Mouse (Mus musculus) C2C12 (cell line): ENCODE measurements around the gene Ndufaf3. TPM values are rescaled to one million over a fixed set of nuclear protein-coding genes. Genes with fewer than 3 reads are reported as not detected.

ENCODE experiments used
- H3K27me3 ChIP-seq: one replicate; pipeline ENCODE4 v1.6.1; 2011; ENCODE audit not compliant: control insufficient read depth, insufficient read depth, insufficient read length
- H3K36me3 ChIP-seq: one replicate; pipeline ENCODE4 v1.6.1; 2011; ENCODE audit not compliant: control insufficient read depth, insufficient read depth
- H3K4me3 ChIP-seq: one replicate; pipeline ENCODE4 v1.5.1; 2011; ENCODE audit warnings: mild to moderate bottlenecking, control low read depth; ENCODE audit not compliant: poor library complexity, insufficient read depth, severe bottlenecking
- H3K79me2 ChIP-seq: one replicate; pipeline ENCODE4 v1.6.1; 2011; ENCODE audit not compliant: control insufficient read depth, insufficient read depth
- H3K79me3 ChIP-seq: one replicate; pipeline ENCODE4 v1.6.1; 2011; ENCODE audit warnings: low read depth, control low read depth
- H3ac ChIP-seq: one replicate; pipeline ENCODE3; 2011; ENCODE audit warnings: low read depth; ENCODE audit not compliant: control insufficient read depth, insufficient read length
- CEBPB ChIP-seq: IDR thresholded peaks from one replicate; pipeline ENCODE4 v1.6.1; 2011; ENCODE audit warnings: low read depth, mild to moderate bottlenecking, control low read depth, moderate library complexity
- CTCF ChIP-seq: IDR thresholded peaks from one replicate; pipeline ENCODE4 v1.5.1; 2011; ENCODE audit not compliant: control insufficient read depth, insufficient read depth, insufficient read length
- FOSL1 ChIP-seq: IDR thresholded peaks from one replicate; pipeline ENCODE4 v1.8.0; 2011; ENCODE audit warnings: mild to moderate bottlenecking, low read length; ENCODE audit not compliant: poor library complexity, insufficient read depth, severe bottlenecking
- MAX ChIP-seq: IDR thresholded peaks from one replicate; pipeline ENCODE4 v1.6.1; 2011; ENCODE audit warnings: mild to moderate bottlenecking, control low read depth
- MYOD1 ChIP-seq: IDR thresholded peaks from one replicate; pipeline ENCODE4 v1.6.1; 2011; ENCODE audit warnings: low read depth; ENCODE audit not compliant: control insufficient read depth, insufficient read length
- MYOG ChIP-seq: IDR thresholded peaks from one replicate; pipeline ENCODE4 v1.6.1; 2011; ENCODE audit not compliant: control insufficient read depth, insufficient read length; ENCODE audit errors: extremely low read depth
- USF1 ChIP-seq: IDR thresholded peaks from one replicate; pipeline ENCODE4 v1.6.1; 2011; ENCODE audit warnings: low read depth, mild to moderate bottlenecking, control low read depth, moderate library complexity
- polyA plus RNA-seq: library from polyadenylated mRNA; unstranded; fragments of >200 nt; fragmentation: generic; extraction: Trizol; gene quantifications from one replicate; pipeline ENCODE4 v1.2.1, GENCODE M21; 2012; ENCODE audit warnings: missing spikeins

Ndufaf3 gene
- polyA plus RNA-seq, 1 experiment = 6.8 TPM

DNA sequence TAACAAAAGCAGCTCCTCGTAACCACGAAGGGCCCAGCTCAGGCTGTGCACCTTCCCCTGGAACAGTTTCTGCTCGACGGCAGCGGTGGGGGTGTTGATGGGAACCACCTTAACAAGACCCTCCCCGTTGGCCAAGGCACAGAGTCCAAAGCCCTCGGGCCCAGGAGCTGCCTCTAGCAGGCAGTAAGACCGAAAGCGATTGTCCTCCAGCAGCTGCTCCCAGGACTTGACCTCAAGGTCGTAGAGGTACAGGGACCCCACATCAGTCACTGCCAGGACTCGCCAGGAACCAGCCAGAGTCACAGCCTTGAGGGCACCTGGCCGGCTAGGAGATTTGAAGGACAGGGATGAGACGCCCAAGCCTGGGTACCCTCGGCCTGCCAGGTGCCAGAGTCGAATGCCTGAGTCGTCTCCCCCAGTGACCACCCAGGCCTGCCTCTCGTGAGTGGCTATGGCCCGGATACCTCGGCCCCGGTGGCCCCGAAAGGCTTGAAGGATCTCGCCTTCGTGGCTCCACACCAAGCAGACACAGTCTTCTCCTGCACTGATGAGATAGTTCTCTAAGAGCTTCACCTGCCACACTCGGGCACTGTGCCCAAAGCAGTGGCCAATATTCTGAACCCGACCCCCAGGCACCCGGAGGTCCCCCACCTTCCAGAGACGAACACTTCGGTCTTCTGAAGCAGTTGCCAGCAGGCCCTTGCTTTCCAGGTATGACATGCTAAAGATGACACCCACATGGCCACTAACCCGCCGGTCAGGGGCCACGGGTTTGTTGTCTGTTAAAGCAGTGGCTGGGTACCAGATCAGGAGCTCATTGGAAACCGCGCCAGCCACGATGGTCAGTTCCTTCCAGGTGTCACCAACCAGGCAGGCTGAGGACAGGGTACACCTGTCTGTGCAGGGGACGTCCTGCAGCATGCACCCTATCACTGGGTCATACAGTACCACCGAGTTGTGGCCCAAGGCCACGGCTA, 8.4 kb upstream of the Ndufaf3 start:
- peaks cover 13% of the 10 kb centered on the region for H3K79me2 ChIP-seq
- H3ac ChIP-seq = no peak overlapping the region
- no peaks in the 10 kb centered on the region for H3K27me3 ChIP-seq
- H3K4me3 ChIP-seq = no peak overlapping the region
- H3K79me3 ChIP-seq = peaks cover 3% of the 10 kb centered on the region
- no peak for TF ChIP-seq USF1
- no peak for TF ChIP-seq MYOG
- no peak for TF ChIP-seq MAX
- no peak for TF ChIP-seq CEBPB
- H3K36me3 ChIP-seq = peaks cover 14% of the 10 kb centered on the region

DNA sequence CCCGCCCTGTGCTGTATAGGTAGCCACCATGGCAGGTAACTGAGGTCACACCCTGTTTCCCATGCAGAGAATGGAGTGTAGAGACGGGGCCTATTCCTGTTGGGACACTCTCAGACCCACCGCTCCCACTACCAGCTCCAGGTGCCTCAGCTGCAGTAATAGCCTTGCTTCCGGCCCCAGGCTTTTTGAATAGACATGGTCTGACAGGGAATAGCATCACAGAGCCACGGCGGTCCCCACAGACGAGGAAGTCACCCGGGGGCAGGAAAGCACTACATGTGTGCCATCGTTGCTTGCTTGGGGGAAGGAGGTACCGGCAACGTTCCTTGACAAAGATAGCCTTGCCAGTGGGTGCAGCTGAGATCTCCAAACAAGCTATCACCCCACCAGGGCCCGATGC, 7.7 kb upstream of the Ndufaf3 start:
- H3K36me3 ChIP-seq = peaks cover 14% of the 10 kb centered on the region
- H3K4me3 ChIP-seq = no peak overlapping the region
- TF ChIP-seq CTCF = no peak
- no peak for TF ChIP-seq MAX
- TF ChIP-seq MYOD1 = no peak
- no peak for TF ChIP-seq CEBPB
- TF ChIP-seq USF1 = no peak
- TF ChIP-seq FOSL1 = no peak
- no peak for TF ChIP-seq MYOG
- H3ac ChIP-seq = no peak overlapping the region
- peaks cover 3% of the 10 kb centered on the region for H3K79me3 ChIP-seq
- no peaks in the 10 kb centered on the region for H3K27me3 ChIP-seq
- H3K79me2 ChIP-seq = peaks cover 13% of the 10 kb centered on the region

- peaks cover 14% of the 10 kb centered on the region for H3K36me3 ChIP-seq
- H3K79me2 ChIP-seq = peaks cover 13% of the 10 kb centered on the region
- no peak overlapping the region for H3ac ChIP-seq
- no peak overlapping the region for H3K4me3 ChIP-seq
- TF ChIP-seq CTCF (peak; percentile 8), MAX (no peak)
- H3K27me3 ChIP-seq = no peaks in the 10 kb centered on the region
- peaks cover 3% of the 10 kb centered on the region for H3K79me3 ChIP-seq
Observed at GRCm38 (mm10) chr9:108573774-108574690, 6.8 kb upstream of the Ndufaf3 start.

GRCm38 (mm10) chr9:108572321-108572720, 5.1 kb upstream of the Ndufaf3 start:
- H3ac ChIP-seq = no peak overlapping the region
- peaks cover 6% of the 10 kb centered on the region for H3K79me3 ChIP-seq
- H3K79me2 ChIP-seq = peaks cover 17% of the 10 kb centered on the region
- no peaks in the 10 kb centered on the region for H3K27me3 ChIP-seq
- no peak overlapping the region for H3K4me3 ChIP-seq
- no peak for TF ChIP-seq MYOG
- TF ChIP-seq CTCF = no peak
- no peak for TF ChIP-seq FOSL1
- no peak for TF ChIP-seq CEBPB
- no peak for TF ChIP-seq MYOD1
- no peak for TF ChIP-seq USF1
- no peak for TF ChIP-seq MAX
- H3K36me3 ChIP-seq = peaks cover 14% of the 10 kb centered on the region

- Histone ChIP-seq H3ac (no peak overlapping the region), H3K4me3 (no peak overlapping the region), H3K36me3 (peaks cover 14% of the 10 kb centered on the region), H3K79me2 (peaks cover 11% of the 10 kb centered on the region), H3K79me3 (peaks cover 5% of the 10 kb centered on the region), H3K27me3 (no peaks in the 10 kb centered on the region)
- TF ChIP-seq MYOG (no peak), CEBPB (no peak), MAX (no peak), MYOD1 (no peak), FOSL1 (no peak), USF1 (no peak), CTCF (no peak)
Observed at GRCm38 (mm10) chr9:108571401-108571973, 4.3 kb upstream of the Ndufaf3 start.
